Mouse (Mus musculus) MEL (cell line): Measurements from ENCODE around the gene Cd40.

ENCODE experiments used
- POLR2A ChIP-seq, 2 experiments: IDR thresholded peaks; 2 replicates each; pipeline ENCODE4 v1.6.1; 2011 to 2012; ENCODE audit warnings: low read length in 2 of 2, mild to moderate bottlenecking in 2 of 2, control low read depth in 1 of 2, improper control_type of control experiment in 1 of 2, low read depth in 1 of 2, moderate library complexity in 1 of 2; ENCODE audit not compliant: control insufficient read depth in 1 of 2, insufficient read depth in 1 of 2, poor library complexity in 1 of 2
- USF1 ChIP-seq: IDR thresholded peaks from 2 replicates; pipeline ENCODE4 v1.6.1; 2014; ENCODE audit warnings: low read depth, mild to moderate bottlenecking, inconsistent platforms, low read length, improper control_type of control experiment, moderate library complexity

DNA sequence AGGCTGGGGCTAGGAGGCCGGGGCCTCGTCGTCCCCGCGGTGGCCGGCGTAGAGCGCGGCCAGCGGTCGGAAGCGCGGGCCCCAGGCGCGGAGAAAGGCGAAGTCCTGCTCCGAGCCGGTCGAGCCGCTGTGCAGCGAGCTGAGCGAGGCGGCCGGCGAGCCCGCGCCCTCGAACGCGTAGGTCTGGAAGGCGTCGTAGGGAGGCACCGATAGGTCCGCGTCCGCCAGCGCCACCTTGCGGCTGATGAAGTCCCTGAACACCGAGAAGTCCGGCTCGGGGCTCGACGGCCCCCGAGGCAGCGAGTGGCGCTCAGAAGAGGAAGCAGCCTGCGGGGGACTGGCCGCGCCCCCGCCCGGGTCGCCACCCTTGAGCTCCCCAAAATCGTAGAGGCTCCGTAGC is 56.7 kb downstream of the Cd40 start:
- no peak for TF ChIP-seq POLR2A (IDR thresholded peaks at IDR 0.05; ENCODE audit: control insufficient read depth in 1 of 2, insufficient read depth in 1 of 2, low read depth in 1 of 2, low read length in 2 of 2, poor library complexity in 1 of 2)
- TF ChIP-seq USF1 = no peak
